Mouse (Mus musculus): Measurements from ENCODE around the gene Rpsa. TPM values are rescaled to one million over a fixed set of nuclear protein-coding genes. Genes with fewer than 3 reads are reported as not detected.
A peak's percentile ranks its signal among the peaks of the same experiment; 100 is the strongest.

Rpsa gene
- polyA plus RNA-seq, 1 experiment from 2014 or later = 1,998 TPM

DNA sequence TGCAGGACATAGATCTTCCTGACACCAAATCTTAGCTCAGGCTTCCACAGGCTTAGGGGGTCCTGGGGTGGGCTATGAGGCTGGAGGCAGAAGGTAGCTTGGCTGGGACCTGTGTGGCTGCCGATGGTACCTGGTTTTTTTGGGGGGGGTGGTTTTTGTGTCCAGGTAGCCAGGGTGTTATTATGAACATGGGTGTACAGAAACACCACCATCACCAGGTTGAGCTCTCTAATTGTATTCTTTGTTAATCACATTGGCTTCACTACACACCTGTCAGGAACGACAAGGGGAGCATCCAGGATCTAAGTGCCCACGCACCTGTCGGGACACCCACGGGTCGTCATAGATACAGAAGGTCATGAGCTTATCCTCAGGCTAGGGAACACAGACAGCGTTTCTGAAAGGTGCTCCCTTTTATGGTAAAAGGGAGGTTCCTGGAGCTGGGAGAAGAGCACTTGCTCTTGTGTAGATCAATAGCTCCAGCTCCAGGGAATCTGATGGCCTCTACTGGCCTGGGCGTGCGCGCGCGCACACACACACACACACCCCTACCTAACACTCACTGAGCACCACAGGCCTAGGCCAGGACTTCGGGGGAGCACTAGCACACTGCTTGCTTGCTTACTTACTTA is 7.2 kb downstream of the Rpsa start:
- Histone ChIP-seq H3K4me1 (ENCODE audit: control insufficient read depth, insufficient read depth, low read length) (no peaks in the 10 kb centered on the region), H3K27me3 (replicated peaks; ENCODE audit: control insufficient read depth, insufficient read depth, low read length) (no peaks in the 10 kb centered on the region), H3K27ac (replicated peaks; ENCODE audit: low read depth, low read length) (no peak overlapping the region), H3K36me3 (ENCODE audit: control insufficient read depth, insufficient read depth, low read length) (peaks cover 34% of the 10 kb centered on the region), H3K4me2 (ENCODE audit: low read depth, low read length) (no peak overlapping the region), H3K4me3 (ENCODE audit: low read depth, low read length) (no peak overlapping the region), H3K9ac (ENCODE audit: low read depth, low read length) (no peak overlapping the region), H3K9me3 (ENCODE audit: control insufficient read depth, low read length) (no peaks in the 10 kb centered on the region)
- ATAC-seq (ENCODE audit: low read depth) (no peak), DNase-seq (ENCODE audit: low spot score) (no peak)
- WGBS = 92% methylated on average over 13 of the region's 13 CpGs

DNA sequence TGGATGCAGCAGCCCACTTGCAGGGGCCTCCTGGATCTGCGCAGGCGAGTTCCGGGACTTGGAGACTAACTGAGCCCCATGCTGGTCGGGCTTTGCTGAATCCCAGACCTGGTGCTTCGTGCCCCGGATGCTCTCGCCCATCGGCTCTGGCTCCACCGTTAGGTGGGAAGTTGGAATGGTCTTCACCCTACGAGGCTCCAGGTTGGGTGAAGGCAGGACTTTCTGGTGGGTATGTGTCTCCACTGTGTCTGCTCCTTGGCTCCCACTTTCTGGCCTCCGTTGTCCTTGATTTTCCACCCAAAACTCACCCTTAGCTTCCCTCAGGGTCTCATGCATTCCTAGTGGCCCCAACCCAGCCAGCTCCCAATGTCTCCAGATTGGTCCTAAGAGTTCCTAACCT is 8.0 kb downstream of the Rpsa start:
- 89% methylated on average over 11 of the region's 11 CpGs for WGBS
- Histone ChIP-seq H3K9me3 (ENCODE audit: control insufficient read depth, low read length) (no peaks in the 10 kb centered on the region), H3K36me3 (ENCODE audit: control insufficient read depth, insufficient read depth, low read length) (peaks cover 26% of the 10 kb centered on the region), H3K9ac (ENCODE audit: low read depth, low read length) (no peak overlapping the region), H3K27me3 (replicated peaks; ENCODE audit: control insufficient read depth, insufficient read depth, low read length) (no peaks in the 10 kb centered on the region), H3K4me3 (ENCODE audit: low read depth, low read length) (no peak overlapping the region), H3K27ac (replicated peaks; ENCODE audit: low read depth, low read length) (no peak overlapping the region), H3K4me2 (ENCODE audit: low read depth, low read length) (no peak overlapping the region), H3K4me1 (ENCODE audit: control insufficient read depth, insufficient read depth, low read length) (no peaks in the 10 kb centered on the region)
- DNase-seq (ENCODE audit: low spot score) (no peak), ATAC-seq (ENCODE audit: low read depth) (no peak)

DNA sequence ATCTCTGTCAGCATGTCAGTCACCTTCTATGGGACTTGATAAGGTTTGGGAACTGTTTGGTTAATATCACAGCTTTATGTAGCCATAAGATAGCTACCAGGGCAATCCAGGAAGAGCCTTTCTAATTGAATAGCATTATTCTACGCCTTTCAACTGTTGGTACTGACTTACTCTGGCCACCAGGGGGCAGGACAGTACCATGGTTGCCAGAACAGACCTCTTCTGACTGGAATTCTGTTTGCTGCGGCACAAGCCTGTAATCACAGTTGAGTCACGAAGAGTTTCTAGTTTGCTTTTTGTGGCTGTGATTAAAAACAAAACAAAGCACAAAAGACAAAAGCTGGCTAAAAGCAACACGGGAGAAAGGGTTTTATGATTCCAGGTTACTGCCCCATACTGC is 13.2 kb downstream of the Rpsa start:
- H3K27me3 ChIP-seq (replicated peaks; ENCODE audit: control insufficient read depth, insufficient read depth, low read length) = no peaks in the 10 kb centered on the region
- no peak overlapping the region for H3K4me2 ChIP-seq (ENCODE audit: low read depth, low read length)
- H3K27ac ChIP-seq (replicated peaks; ENCODE audit: low read depth, low read length) = no peak overlapping the region
- ATAC-seq (ENCODE audit: low read depth) (peak; percentile 79; the same call in 1 of the 2 replicates), DNase-seq (ENCODE audit: low spot score) (peak; percentile 86)
- no peak overlapping the region for H3K9ac ChIP-seq (ENCODE audit: low read depth, low read length)
- no peaks in the 10 kb centered on the region for H3K36me3 ChIP-seq (ENCODE audit: control insufficient read depth, insufficient read depth, low read length)
- 8% methylated on average over 4 of the region's 4 CpGs for WGBS
- H3K4me1 ChIP-seq (ENCODE audit: control insufficient read depth, insufficient read depth, low read length) = no peaks in the 10 kb centered on the region
- no peak overlapping the region for H3K4me3 ChIP-seq (ENCODE audit: low read depth, low read length)
- H3K9me3 ChIP-seq (ENCODE audit: control insufficient read depth, low read length) = no peaks in the 10 kb centered on the region

DNA sequence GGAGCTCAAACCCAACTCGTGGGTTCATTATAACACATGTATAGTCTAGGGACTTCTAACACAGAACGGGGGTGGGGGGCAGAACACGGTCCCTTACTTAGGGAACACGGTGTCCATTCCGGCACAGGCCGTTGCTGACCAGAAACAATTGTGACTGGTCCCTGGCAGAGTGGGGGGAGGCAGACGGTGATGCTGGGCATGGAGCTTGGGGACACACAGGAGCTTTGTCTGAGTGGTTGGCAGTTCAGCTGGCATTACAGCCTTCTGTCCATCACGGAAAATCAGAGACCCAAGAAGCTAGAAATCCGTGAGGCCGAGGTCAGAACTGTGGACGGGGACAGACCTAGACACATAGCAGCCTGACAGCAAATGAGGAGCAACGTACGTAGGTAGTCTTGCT is 17.0 kb downstream of the Rpsa start:
- Histone ChIP-seq H3K9me3 (ENCODE audit: control insufficient read depth, low read length) (no peaks in the 10 kb centered on the region), H3K4me2 (ENCODE audit: low read depth, low read length) (no peak overlapping the region), H3K36me3 (ENCODE audit: control insufficient read depth, insufficient read depth, low read length) (no peaks in the 10 kb centered on the region), H3K27me3 (replicated peaks; ENCODE audit: control insufficient read depth, insufficient read depth, low read length) (no peaks in the 10 kb centered on the region), H3K4me1 (ENCODE audit: control insufficient read depth, insufficient read depth, low read length) (no peaks in the 10 kb centered on the region), H3K9ac (ENCODE audit: low read depth, low read length) (no peak overlapping the region), H3K4me3 (ENCODE audit: low read depth, low read length) (no peak overlapping the region), H3K27ac (replicated peaks; ENCODE audit: low read depth, low read length) (no peak overlapping the region)
- WGBS = 82% methylated on average over 13 of the region's 13 CpGs
- no peak for DNase-seq (ENCODE audit: low spot score)
- no peak for ATAC-seq (ENCODE audit: low read depth)

DNA sequence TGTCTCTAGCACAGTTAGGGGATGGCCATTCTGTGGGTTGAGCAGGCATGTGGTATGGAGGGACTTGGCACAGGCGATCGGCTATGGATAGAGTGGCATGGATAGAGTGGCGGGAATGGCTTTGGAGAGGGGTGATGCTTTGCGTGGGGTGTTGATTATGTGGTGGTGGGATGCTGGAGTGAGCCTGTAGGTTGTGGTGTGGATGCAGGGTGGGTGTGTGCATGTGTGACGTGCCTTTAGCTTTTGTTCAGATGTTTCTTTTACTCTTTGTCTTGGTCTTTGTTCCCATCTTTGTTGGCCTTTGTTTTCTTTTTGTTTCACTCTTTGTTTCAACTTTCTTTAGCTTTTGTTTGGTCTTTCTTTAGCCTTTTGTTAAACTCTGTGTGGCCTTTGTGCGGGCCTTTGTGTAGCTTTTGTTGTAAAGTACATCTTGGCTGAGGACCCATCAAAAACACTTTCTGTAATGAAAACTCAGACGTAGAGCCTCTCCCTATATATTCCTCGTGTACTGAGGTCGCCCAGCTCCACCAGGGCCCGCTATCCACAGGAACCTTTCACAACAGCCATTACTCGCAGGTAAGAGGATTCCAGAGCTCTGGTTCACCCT is 21.8 kb downstream of the Rpsa start, which contains the start of gene Mobp:
Gene Mobp, plus strand, starts transcription at position 486 of the 607 bp plus-strand sequence.
- Histone ChIP-seq H3K4me3 (ENCODE audit: low read depth, low read length) (no peak within 1 kb of the TSS), H3K27me3 (replicated peaks; ENCODE audit: control insufficient read depth, insufficient read depth, low read length) (no peaks in the 10 kb centered on the region), H3K9ac (ENCODE audit: low read depth, low read length) (no peak within 1 kb of the TSS), H3K9me3 (ENCODE audit: control insufficient read depth, low read length) (no peaks in the 10 kb centered on the region), H3K36me3 (ENCODE audit: control insufficient read depth, insufficient read depth, low read length) (no peaks in the 10 kb centered on the region), H3K4me2 (ENCODE audit: low read depth, low read length) (no peak within 1 kb of the TSS), H3K4me1 (ENCODE audit: control insufficient read depth, insufficient read depth, low read length) (no peaks in the 10 kb centered on the region), H3K27ac (replicated peaks; ENCODE audit: low read depth, low read length) (no peak within 1 kb of the TSS)
- ATAC-seq (ENCODE audit: low read depth) (no peak), DNase-seq (ENCODE audit: low spot score) (no peak)
- 64% methylated on average over 11 of the region's 11 CpGs for WGBS

DNA sequence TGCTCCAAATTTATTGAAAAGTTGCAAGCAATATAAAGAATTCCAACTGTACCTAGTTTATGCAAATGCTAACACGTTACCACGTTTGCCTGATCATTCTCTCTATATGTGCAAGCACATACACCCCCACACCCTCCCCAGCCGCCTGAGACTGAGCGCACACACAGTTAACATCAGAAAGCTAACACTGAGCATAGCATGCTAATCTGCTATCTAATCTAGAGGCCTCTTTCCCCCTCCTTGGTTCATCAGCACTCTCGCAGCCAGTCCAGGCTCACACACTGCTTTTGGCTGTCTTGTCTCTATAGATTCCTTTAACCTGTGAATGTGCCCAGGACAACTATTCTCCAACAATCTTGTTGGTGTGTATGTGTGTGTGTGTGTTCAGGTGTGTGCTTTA is 23.7 kb downstream of the Rpsa start:
- no peak overlapping the region for H3K4me3 ChIP-seq (ENCODE audit: low read depth, low read length)
- no peak overlapping the region for H3K27ac ChIP-seq (replicated peaks; ENCODE audit: low read depth, low read length)

DNA sequence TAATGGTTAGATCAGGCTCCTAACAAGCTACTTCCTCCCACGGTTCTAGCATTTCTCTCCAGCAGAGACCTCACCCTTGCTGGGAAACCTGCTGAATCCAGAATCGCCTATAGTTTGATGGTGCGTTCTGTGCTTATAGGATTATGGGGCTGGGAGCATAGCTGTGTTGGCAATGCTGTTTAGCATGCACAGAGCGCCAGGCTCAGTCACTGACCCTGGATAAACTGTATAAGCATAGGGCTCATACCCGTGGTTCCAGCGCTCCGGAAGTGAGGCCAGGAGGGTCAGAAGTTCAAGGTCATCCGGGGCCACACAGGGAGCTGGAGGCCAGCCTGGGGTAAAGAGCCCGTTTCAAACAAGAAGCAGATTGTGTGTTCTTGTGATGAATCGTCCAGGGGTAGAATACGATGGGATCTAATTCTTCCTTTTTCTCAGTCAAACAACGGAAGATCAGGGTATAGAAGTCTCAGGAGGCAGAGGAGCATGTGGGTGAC is 24.5 kb downstream of the Rpsa start:
- H3K36me3 ChIP-seq (ENCODE audit: control insufficient read depth, insufficient read depth, low read length) = no peaks in the 10 kb centered on the region
- H3K9ac ChIP-seq (ENCODE audit: low read depth, low read length) = no peak overlapping the region
- ATAC-seq (ENCODE audit: low read depth) (no peak), DNase-seq (ENCODE audit: low spot score) (no peak)
- no peaks in the 10 kb centered on the region for H3K4me1 ChIP-seq (ENCODE audit: control insufficient read depth, insufficient read depth, low read length)
- no peaks in the 10 kb centered on the region for H3K27me3 ChIP-seq (replicated peaks; ENCODE audit: control insufficient read depth, insufficient read depth, low read length)
- no peak overlapping the region for H3K27ac ChIP-seq (replicated peaks; ENCODE audit: low read depth, low read length)
- no peaks in the 10 kb centered on the region for H3K9me3 ChIP-seq (ENCODE audit: control insufficient read depth, low read length)
- WGBS = 71% methylated on average over 12 of the region's 12 CpGs
- no peak overlapping the region for H3K4me3 ChIP-seq (ENCODE audit: low read depth, low read length)
- no peak overlapping the region for H3K4me2 ChIP-seq (ENCODE audit: low read depth, low read length)

More for the DNA sequence above, 23.7 kb downstream of the Rpsa start:
- H3K36me3 ChIP-seq (ENCODE audit: control insufficient read depth, insufficient read depth, low read length) = no peaks in the 10 kb centered on the region
- ATAC-seq (ENCODE audit: low read depth) = no peak
- no peak for DNase-seq (ENCODE audit: low spot score)
- no peaks in the 10 kb centered on the region for H3K4me1 ChIP-seq (ENCODE audit: control insufficient read depth, insufficient read depth, low read length)
- H3K27me3 ChIP-seq (replicated peaks; ENCODE audit: control insufficient read depth, insufficient read depth, low read length) = no peaks in the 10 kb centered on the region
- no peak overlapping the region for H3K4me2 ChIP-seq (ENCODE audit: low read depth, low read length)
- no peak overlapping the region for H3K9ac ChIP-seq (ENCODE audit: low read depth, low read length)
- 75% methylated on average over 5 of the region's 5 CpGs for WGBS
- H3K9me3 ChIP-seq (ENCODE audit: control insufficient read depth, low read length) = no peaks in the 10 kb centered on the region

DNA sequence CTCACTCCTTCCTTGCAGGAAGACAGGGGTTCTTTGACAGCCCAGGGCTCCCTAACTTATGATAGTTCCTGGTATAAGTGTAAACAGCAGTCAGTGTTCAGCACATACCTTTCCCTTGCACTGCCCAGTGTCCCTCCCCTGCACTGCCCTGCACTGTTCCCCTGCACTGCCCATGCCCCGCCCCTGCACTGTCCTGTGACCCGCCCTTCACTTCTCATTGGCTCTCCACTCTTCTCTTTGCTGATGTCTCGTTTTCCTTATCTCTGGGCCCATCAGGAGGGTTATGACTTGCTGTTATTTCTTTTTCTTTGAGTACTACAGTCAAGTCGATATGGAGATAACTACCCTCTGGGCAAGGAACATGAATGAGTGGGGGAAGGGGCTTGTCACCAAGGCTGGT is 30.6 kb downstream of the Rpsa start:
- Histone ChIP-seq H3K9ac (ENCODE audit: low read depth, low read length) (no peak overlapping the region), H3K27me3 (replicated peaks; ENCODE audit: control insufficient read depth, insufficient read depth, low read length) (no peaks in the 10 kb centered on the region), H3K36me3 (ENCODE audit: control insufficient read depth, insufficient read depth, low read length) (no peaks in the 10 kb centered on the region), H3K4me2 (ENCODE audit: low read depth, low read length) (no peak overlapping the region), H3K4me3 (ENCODE audit: low read depth, low read length) (no peak overlapping the region), H3K27ac (replicated peaks; ENCODE audit: low read depth, low read length) (no peak overlapping the region), H3K4me1 (ENCODE audit: control insufficient read depth, insufficient read depth, low read length) (no peaks in the 10 kb centered on the region), H3K9me3 (ENCODE audit: control insufficient read depth, low read length) (no peaks in the 10 kb centered on the region)
- WGBS = 34% methylated on average over 4 of the region's 4 CpGs
- DNase-seq (ENCODE audit: low spot score) (no peak), ATAC-seq (ENCODE audit: low read depth) (peak; percentile 62; the same call in 1 of the 2 replicates)

DNA sequence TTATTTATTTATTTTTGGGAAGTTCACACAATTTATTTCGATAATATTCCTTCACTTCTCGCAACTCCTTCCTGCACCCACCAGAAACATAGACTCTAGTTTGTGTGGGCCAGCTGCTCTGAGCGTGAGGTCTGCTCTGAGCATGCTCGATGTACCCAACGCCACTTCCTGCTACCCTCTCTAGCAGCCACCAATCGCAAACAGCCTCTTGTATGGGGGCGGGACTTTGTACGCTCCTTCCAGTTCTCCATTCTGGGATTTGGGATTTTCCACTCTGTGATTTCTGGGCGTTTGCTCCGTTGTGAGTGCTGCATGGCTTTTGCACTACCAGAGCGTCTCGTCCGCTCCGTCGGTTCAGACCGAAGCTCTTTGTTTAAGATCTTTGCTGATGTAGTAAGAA is 36.4 kb downstream of the Rpsa start:
- WGBS = 88% methylated on average over 16 of the region's 16 CpGs
- Histone ChIP-seq H3K4me3 (ENCODE audit: low read depth, low read length) (no peak overlapping the region), H3K27ac (replicated peaks; ENCODE audit: low read depth, low read length) (no peak overlapping the region), H3K9me3 (ENCODE audit: control insufficient read depth, low read length) (no peaks in the 10 kb centered on the region), H3K9ac (ENCODE audit: low read depth, low read length) (no peak overlapping the region), H3K4me1 (ENCODE audit: control insufficient read depth, insufficient read depth, low read length) (no peaks in the 10 kb centered on the region), H3K4me2 (ENCODE audit: low read depth, low read length) (no peak overlapping the region), H3K27me3 (replicated peaks; ENCODE audit: control insufficient read depth, insufficient read depth, low read length) (no peaks in the 10 kb centered on the region), H3K36me3 (ENCODE audit: control insufficient read depth, insufficient read depth, low read length) (no peaks in the 10 kb centered on the region)
- DNase-seq (ENCODE audit: low spot score) (no peak), ATAC-seq (ENCODE audit: low read depth) (no peak)

All from embryonic facial prominence, embryonic 14.5 days (tissue).